Mouse (Mus musculus): ENCODE results near the gene Notch1. TPM values are rescaled to one million over a fixed set of nuclear protein-coding genes. Genes with fewer than 3 reads are reported as not detected.

Notch1 gene
- polyA plus RNA-seq, 1 experiment from 2014 or later = 24.3 TPM

GRCm38 (mm10) chr2:26547481-26547880, 31.0 kb upstream of the Notch1 start:
- Histone ChIP-seq H3K4me2 (no peak overlapping the region), H3K4me3 (no peak overlapping the region), H3K4me1 (peaks cover 43% of the 10 kb centered on the region), H3K36me3 (no peaks in the 10 kb centered on the region), H3K27me3 (no peaks in the 10 kb centered on the region), H3K9ac (no peak overlapping the region), H3K9me3 (no peaks in the 10 kb centered on the region), H3K27ac (peak overlapping the region; percentile 70)
- 22% methylated on average over 2 of the region's 2 CpGs for WGBS
- ATAC-seq (ENCODE audit: insufficient number of reproducible peaks, low FRiP score, low TSS enrichment, low read depth) = no peak

- H3K27ac ChIP-seq = no peak overlapping the region
- H3K9ac ChIP-seq = no peak overlapping the region
- H3K4me1 ChIP-seq = peaks cover 39% of the 10 kb centered on the region
- H3K4me2 ChIP-seq = no peak overlapping the region
- no peaks in the 10 kb centered on the region for H3K27me3 ChIP-seq
- no peaks in the 10 kb centered on the region for H3K9me3 ChIP-seq
- H3K36me3 ChIP-seq = no peaks in the 10 kb centered on the region
- WGBS = 68% methylated on average over 3 of the region's 3 CpGs
- no peak for ATAC-seq (ENCODE audit: insufficient number of reproducible peaks, low FRiP score, low TSS enrichment, low read depth)
- no peak overlapping the region for H3K4me3 ChIP-seq
These were observed 27.8 kb upstream of the Notch1 start for GRCm38 (mm10) chr2:26544265-26544664.

- peaks cover 37% of the 10 kb centered on the region for H3K4me1 ChIP-seq
- no peaks in the 10 kb centered on the region for H3K9me3 ChIP-seq
- no peak overlapping the region for H3K4me3 ChIP-seq
- WGBS = 82% methylated on average over 8 of the region's 8 CpGs
- no peak for ATAC-seq (ENCODE audit: insufficient number of reproducible peaks, low FRiP score, low TSS enrichment, low read depth)
- H3K4me2 ChIP-seq = no peak overlapping the region
- no peaks in the 10 kb centered on the region for H3K27me3 ChIP-seq
- no peak overlapping the region for H3K9ac ChIP-seq
- H3K27ac ChIP-seq = no peak overlapping the region
- H3K36me3 ChIP-seq = no peaks in the 10 kb centered on the region
These were observed 27.3 kb upstream of the Notch1 start for GRCm38 (mm10) chr2:26543768-26544167.

- no peaks in the 10 kb centered on the region for H3K9me3 ChIP-seq
- 72% methylated on average over 4 of the region's 4 CpGs for WGBS
These were observed 26.7 kb upstream of the Notch1 start for GRCm38 (mm10) chr2:26543155-26543554.

GRCm38 (mm10) chr2:26541258-26541910, 24.9 kb upstream of the Notch1 start:
- Histone ChIP-seq H3K4me1 (peaks cover 26% of the 10 kb centered on the region), H3K27me3 (no peaks in the 10 kb centered on the region), H3K9ac (no peak overlapping the region), H3K4me3 (no peak overlapping the region), H3K36me3 (no peaks in the 10 kb centered on the region), H3K9me3 (no peaks in the 10 kb centered on the region), H3K27ac (peak overlapping the region; percentile 60; the same call in 1 of the 2 replicates), H3K4me2 (no peak overlapping the region)
- peak; percentile 54; the same call in 1 of the 2 replicates for ATAC-seq (ENCODE audit: insufficient number of reproducible peaks, low FRiP score, low TSS enrichment, low read depth)
- WGBS = 38% methylated on average over 9 of the region's 9 CpGs

More at GRCm38 (mm10) chr2:26543155-26543554, 26.7 kb upstream of the Notch1 start:
- Histone ChIP-seq H3K9ac (no peak overlapping the region), H3K27ac (no peak overlapping the region), H3K36me3 (no peaks in the 10 kb centered on the region), H3K4me3 (no peak overlapping the region), H3K4me1 (peaks cover 37% of the 10 kb centered on the region), H3K27me3 (no peaks in the 10 kb centered on the region), H3K4me2 (no peak overlapping the region)
- ATAC-seq (ENCODE audit: insufficient number of reproducible peaks, low FRiP score, low TSS enrichment, low read depth) = no peak

GRCm38 (mm10) chr2:26540721-26541120, 24.3 kb upstream of the Notch1 start:
- H3K4me2 ChIP-seq = no peak overlapping the region
- H3K27ac ChIP-seq = peak overlapping the region; percentile 75
- H3K4me1 ChIP-seq = peaks cover 26% of the 10 kb centered on the region
- ATAC-seq (ENCODE audit: insufficient number of reproducible peaks, low FRiP score, low TSS enrichment, low read depth) = no peak
- 29% methylated on average over 7 of the region's 7 CpGs for WGBS
- H3K36me3 ChIP-seq = no peaks in the 10 kb centered on the region
- H3K27me3 ChIP-seq = no peaks in the 10 kb centered on the region
- H3K9ac ChIP-seq = no peak overlapping the region
- no peak overlapping the region for H3K4me3 ChIP-seq
- no peaks in the 10 kb centered on the region for H3K9me3 ChIP-seq

GRCm38 (mm10) chr2:26539516-26539915, 23.1 kb upstream of the Notch1 start:
- Histone ChIP-seq H3K36me3 (no peaks in the 10 kb centered on the region), H3K4me3 (no peak overlapping the region), H3K4me1 (peaks cover 26% of the 10 kb centered on the region), H3K27ac (0 out of 2 replicates have a peak overlapping the region, but pooled peaks have one; percentile 75), H3K4me2 (no peak overlapping the region), H3K9me3 (no peaks in the 10 kb centered on the region), H3K27me3 (no peaks in the 10 kb centered on the region), H3K9ac (no peak overlapping the region)
- ATAC-seq (ENCODE audit: insufficient number of reproducible peaks, low FRiP score, low TSS enrichment, low read depth) = no peak
- WGBS = 33% methylated on average over 2 of the region's 2 CpGs

GRCm38 (mm10) chr2:26535517-26536045, 19.1 kb upstream of the Notch1 start:
- peaks cover 11% of the 10 kb centered on the region for H3K4me1 ChIP-seq
- H3K9ac ChIP-seq = no peak overlapping the region
- WGBS = 65% methylated on average over 4 of the region's 4 CpGs
- H3K9me3 ChIP-seq = no peaks in the 10 kb centered on the region
- H3K4me2 ChIP-seq = no peak overlapping the region
- ATAC-seq (ENCODE audit: insufficient number of reproducible peaks, low FRiP score, low TSS enrichment, low read depth) = no peak
- no peak overlapping the region for H3K4me3 ChIP-seq
- peak overlapping the region; percentile 33; the same call in 1 of the 2 replicates for H3K27ac ChIP-seq
- H3K36me3 ChIP-seq = no peaks in the 10 kb centered on the region
- H3K27me3 ChIP-seq = no peaks in the 10 kb centered on the region

- H3K4me3 ChIP-seq = no peak overlapping the region
- no peaks in the 10 kb centered on the region for H3K27me3 ChIP-seq
- WGBS = 44% methylated on average over 2 of the region's 2 CpGs
- peaks cover 3% of the 10 kb centered on the region; the same call in 1 of the 2 replicates for H3K4me1 ChIP-seq
- H3K27ac ChIP-seq = peak overlapping the region; percentile 33; the same call in 1 of the 2 replicates
- no peaks in the 10 kb centered on the region for H3K36me3 ChIP-seq
- no peaks in the 10 kb centered on the region for H3K9me3 ChIP-seq
- no peak overlapping the region for H3K4me2 ChIP-seq
- no peak overlapping the region for H3K9ac ChIP-seq
- 0 out of 2 replicates have a peak, but pooled peaks have one; percentile 11 for ATAC-seq (ENCODE audit: insufficient number of reproducible peaks, low FRiP score, low TSS enrichment, low read depth)
These were observed 18.2 kb upstream of the Notch1 start for GRCm38 (mm10) chr2:26534616-26535015.

- ATAC-seq (ENCODE audit: insufficient number of reproducible peaks, low FRiP score, low TSS enrichment, low read depth) = no peak
- 78% methylated on average over 3 of the region's 3 CpGs for WGBS
- Histone ChIP-seq H3K4me1 (peaks cover 7% of the 10 kb centered on the region; the same call in 1 of the 2 replicates), H3K4me2 (no peak overlapping the region), H3K4me3 (no peak overlapping the region), H3K9me3 (no peaks in the 10 kb centered on the region), H3K27ac (no peak overlapping the region), H3K9ac (no peak overlapping the region), H3K27me3 (no peaks in the 10 kb centered on the region), H3K36me3 (no peaks in the 10 kb centered on the region)
These were observed 17.7 kb upstream of the Notch1 start for GRCm38 (mm10) chr2:26534161-26534560.

- WGBS = 37% methylated on average over 5 of the region's 5 CpGs
- no peak overlapping the region for H3K4me3 ChIP-seq
- H3K4me1 ChIP-seq = peaks cover 12% of the 10 kb centered on the region
- no peaks in the 10 kb centered on the region for H3K27me3 ChIP-seq
- no peaks in the 10 kb centered on the region for H3K9me3 ChIP-seq
- H3K9ac ChIP-seq = no peak overlapping the region
- H3K27ac ChIP-seq = no peak overlapping the region
- no peak for ATAC-seq (ENCODE audit: insufficient number of reproducible peaks, low FRiP score, low TSS enrichment, low read depth)
- no peak overlapping the region for H3K4me2 ChIP-seq
- H3K36me3 ChIP-seq = no peaks in the 10 kb centered on the region
These were observed 16.8 kb upstream of the Notch1 start for GRCm38 (mm10) chr2:26533249-26533648.

- no peaks in the 10 kb centered on the region for H3K27me3 ChIP-seq
- H3K4me1 ChIP-seq = peaks cover 26% of the 10 kb centered on the region
- H3K9me3 ChIP-seq = no peaks in the 10 kb centered on the region
- H3K36me3 ChIP-seq = no peaks in the 10 kb centered on the region
- no peak for ATAC-seq (ENCODE audit: insufficient number of reproducible peaks, low FRiP score, low TSS enrichment, low read depth)
- H3K4me2 ChIP-seq = no peak overlapping the region
- H3K27ac ChIP-seq = no peak overlapping the region
- no peak overlapping the region for H3K4me3 ChIP-seq
- 83% methylated on average over 6 of the region's 6 CpGs for WGBS
- no peak overlapping the region for H3K9ac ChIP-seq
These were observed 15.4 kb upstream of the Notch1 start for GRCm38 (mm10) chr2:26531829-26532228.
